Mouse (Mus musculus): ENCODE measurements around the gene Rapgef4.

DNA sequence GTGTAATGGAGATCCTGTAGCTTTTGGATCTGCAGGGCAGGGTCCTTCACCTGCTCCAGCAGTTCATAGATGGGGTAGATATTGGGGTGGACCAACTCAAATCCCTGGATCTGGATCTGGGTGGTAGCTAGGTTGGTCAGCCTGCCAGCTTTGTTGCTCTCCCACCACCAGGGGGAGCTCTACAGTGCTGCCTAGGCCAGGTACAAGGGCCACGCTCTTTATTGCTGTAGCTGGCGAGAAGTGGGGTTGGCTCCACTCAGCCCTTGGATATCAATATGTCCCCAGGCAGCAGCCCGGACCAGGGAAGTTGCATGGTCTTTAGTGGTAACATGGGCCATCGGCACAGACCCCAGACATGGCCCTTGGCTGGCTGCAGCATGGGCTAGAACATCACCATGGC is 15.6 kb upstream of the Rapgef4 start:
- TF ChIP-seq CTCF (IDR thresholded peaks at IDR 0.05; ENCODE audit: borderline replicate concordance, insufficient read depth, low read depth, low read length) (peak; percentile 65), POLR2A (IDR thresholded peaks at IDR 0.05; ENCODE audit: borderline replicate concordance, insufficient read depth, low read length) (no peak)
